Mouse (Mus musculus): ENCODE data around the gene Kat7. TPM values are rescaled to one million over a fixed set of nuclear protein-coding genes. Genes with fewer than 3 reads are reported as not detected.

Gene Kat7
- polyA plus RNA-seq, 1 experiment: 11.7 TPM

DNA sequence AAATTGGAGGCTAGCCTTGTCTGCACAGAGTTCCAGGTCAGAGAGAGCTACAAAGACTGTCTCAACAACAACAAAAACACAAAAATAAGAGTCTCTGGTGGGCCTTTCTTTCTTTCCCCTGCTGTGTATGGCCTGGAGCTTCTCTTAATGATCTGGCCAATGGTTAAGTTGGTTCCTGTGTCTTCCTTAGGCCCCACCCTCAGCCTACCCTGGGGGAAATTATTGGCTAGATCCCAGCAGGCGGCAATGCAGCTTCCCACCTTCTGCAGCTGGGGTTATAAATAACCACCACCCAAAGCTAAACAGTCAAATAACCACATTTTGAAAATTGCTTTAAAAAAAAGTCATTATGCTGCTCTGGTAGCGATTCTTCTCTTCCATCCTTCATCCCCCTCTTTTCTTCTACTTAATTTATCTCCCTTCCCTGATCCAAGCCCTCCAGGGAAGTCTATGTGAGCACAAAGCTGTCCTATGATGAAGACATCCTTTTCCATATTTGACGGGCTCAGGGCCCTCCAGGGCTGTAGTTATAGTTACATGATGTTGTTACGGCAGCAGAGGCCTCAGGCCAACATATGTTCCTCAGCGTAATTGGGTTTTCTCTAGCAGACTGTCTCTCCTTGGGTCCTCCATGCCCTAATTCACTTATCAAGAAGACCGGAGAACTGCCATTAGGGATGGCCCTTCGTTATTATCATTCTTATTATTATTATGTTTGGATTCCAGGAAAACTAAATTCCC, 5.3 kb upstream of the Kat7 start:
- H3K36me3 ChIP-seq (replicated peaks; ENCODE audit: low read length): no peaks in the 10 kb centered on the region
- peaks cover 43% of the 10 kb centered on the region for H3K4me1 ChIP-seq
- H3K4me3 ChIP-seq (replicated peaks): no peak overlapping the region
- TF ChIP-seq FLI1 (IDR thresholded peaks at IDR 0.05; ENCODE audit: low read length) (no peak), GATA1 (IDR thresholded peaks at IDR 0.05; ENCODE audit: borderline replicate concordance, low read length) (no peak)
- H3K9me3 ChIP-seq: no peaks in the 10 kb centered on the region
- H3K27me3 ChIP-seq (replicated peaks): no peaks in the 10 kb centered on the region

DNA sequence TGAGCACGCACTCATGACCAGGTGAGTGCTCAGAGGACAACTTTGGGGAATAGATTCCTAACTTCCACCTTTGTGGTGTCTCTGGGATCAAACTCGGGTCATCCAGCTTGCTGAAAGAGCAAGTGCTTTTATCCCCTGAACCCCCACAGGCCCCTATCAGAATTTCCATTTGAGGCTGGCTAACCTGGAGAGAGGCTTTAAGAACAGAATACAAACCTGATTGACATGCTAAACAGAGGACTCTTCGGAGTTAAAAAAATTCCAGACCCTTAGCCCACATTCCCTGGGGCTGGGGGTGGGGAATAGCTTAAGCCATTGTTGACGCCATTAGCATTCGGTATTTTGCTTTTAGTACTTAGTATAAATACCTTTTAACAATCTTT, 1.4 kb upstream of the Kat7 start:
- Histone ChIP-seq H3K27me3 (replicated peaks) (no peaks in the 10 kb centered on the region), H3K9me3 (no peaks in the 10 kb centered on the region), H3K4me3 (replicated peaks) (peak overlapping the region; percentile 100), H3K36me3 (replicated peaks; ENCODE audit: low read length) (peaks cover 9% of the 10 kb centered on the region), H3K4me1 (peaks cover 39% of the 10 kb centered on the region)
- no peak for TF ChIP-seq GATA1 (IDR thresholded peaks at IDR 0.05; ENCODE audit: borderline replicate concordance, low read length)
- no peak for TF ChIP-seq FLI1 (IDR thresholded peaks at IDR 0.05; ENCODE audit: low read length)

DNA sequence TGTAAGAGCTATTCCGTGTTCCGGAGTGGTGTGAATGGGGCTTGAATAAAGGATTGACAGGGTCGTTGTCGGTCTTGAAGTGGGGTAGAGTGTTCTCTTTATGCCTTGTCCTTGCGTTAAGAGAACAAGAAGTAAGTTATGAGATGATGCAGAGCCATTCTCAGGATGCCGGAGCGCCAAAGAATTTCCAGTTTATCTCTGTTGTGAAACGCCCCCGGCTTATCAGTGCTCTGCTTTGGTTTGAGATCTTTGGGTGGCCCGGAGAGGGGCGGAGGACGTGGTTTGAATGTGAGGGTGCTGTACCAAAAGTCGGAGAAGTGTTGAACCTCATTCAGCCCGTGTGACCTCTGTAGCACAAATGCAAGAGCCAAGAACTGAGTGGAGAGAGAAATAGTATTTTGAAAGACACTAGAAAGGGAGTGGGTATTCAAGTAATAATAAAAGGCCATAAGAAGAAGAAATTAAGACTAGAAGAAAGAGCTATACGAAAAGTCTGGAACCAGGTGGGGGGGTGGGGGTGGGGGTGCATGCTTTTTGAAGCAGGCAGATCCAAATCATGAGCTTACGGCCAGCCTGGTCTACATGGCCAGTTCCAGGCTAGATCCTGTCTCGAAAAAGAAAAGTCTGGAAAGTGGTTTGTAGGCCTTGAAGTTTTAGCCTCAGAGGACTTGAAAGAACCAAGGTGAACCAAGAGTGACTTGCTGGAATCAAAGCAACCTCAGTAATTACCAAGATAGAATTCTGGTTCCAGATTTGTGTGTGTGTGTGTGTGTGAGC, 790 bp upstream of the Kat7 start:
- H3K27me3 ChIP-seq (replicated peaks): no peaks in the 10 kb centered on the region
- peaks cover 15% of the 10 kb centered on the region for H3K36me3 ChIP-seq (replicated peaks; ENCODE audit: low read length)
- peak overlapping the region; percentile 100 for H3K4me3 ChIP-seq (replicated peaks)
- H3K9me3 ChIP-seq: no peaks in the 10 kb centered on the region
- H3K4me1 ChIP-seq: peaks cover 42% of the 10 kb centered on the region
- TF ChIP-seq FLI1 (IDR thresholded peaks at IDR 0.05; ENCODE audit: low read length) (no peak), GATA1 (IDR thresholded peaks at IDR 0.05; ENCODE audit: borderline replicate concordance, low read length) (no peak)

DNA sequence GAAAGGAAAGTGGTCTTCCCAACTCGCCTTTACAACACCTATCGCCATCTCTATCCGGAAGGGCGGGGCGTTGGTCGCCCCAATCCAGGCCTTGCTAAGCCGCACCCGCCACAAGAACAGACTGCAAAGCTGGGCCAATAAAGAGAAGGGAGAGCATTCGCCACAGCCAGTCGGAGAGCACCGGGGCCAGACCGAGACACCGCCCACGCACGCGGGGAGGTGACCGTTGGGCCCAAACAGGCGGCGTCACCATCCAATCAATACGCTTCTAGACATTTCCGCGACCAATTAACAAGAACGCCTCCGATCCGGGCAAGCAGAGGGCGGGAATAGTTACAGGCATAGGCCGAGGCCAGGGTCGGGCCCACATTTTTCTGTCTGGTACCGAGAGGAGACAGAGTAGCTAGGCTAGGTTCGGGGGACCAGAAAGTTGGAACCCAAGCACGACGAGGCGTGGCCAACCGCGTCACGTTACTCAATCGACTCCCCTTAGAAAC, 488 bp downstream of the Kat7 start:
- TF ChIP-seq GATA1 (IDR thresholded peaks at IDR 0.05; ENCODE audit: borderline replicate concordance, low read length) (no peak), FLI1 (IDR thresholded peaks at IDR 0.05; ENCODE audit: low read length) (0 out of 2 replicates have a peak, but pooled peaks have one; percentile 2)
- Histone ChIP-seq H3K4me3 (replicated peaks) (peak overlapping the region; percentile 100), H3K27me3 (replicated peaks) (no peaks in the 10 kb centered on the region), H3K9me3 (no peaks in the 10 kb centered on the region), H3K4me1 (peaks cover 33% of the 10 kb centered on the region), H3K36me3 (replicated peaks; ENCODE audit: low read length) (peaks cover 27% of the 10 kb centered on the region)

DNA sequence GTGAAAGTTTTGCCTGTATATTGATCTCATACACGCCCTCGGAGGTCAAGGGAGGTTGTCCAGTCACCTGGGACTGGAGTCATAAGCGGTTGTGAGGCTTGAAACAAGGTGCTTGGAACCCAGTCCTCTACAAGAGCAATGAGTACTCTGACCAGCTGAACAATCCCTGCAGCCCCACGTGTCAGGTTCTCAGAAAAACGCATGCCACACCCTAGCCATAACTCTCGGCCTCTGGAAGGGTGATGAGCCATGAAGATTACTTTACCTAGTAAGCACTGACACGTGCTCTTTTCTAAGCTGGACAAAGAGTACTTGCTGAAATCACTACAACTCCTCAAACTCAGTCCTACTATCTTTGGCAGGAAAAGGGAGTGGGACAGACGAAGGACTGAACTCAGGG, 2.5 kb downstream of the Kat7 start:
- Histone ChIP-seq H3K9me3 (no peaks in the 10 kb centered on the region), H3K4me1 (peaks cover 35% of the 10 kb centered on the region), H3K27me3 (replicated peaks) (no peaks in the 10 kb centered on the region), H3K4me3 (replicated peaks) (peak overlapping the region; percentile 7), H3K36me3 (replicated peaks; ENCODE audit: low read length) (peaks cover 48% of the 10 kb centered on the region)
- TF ChIP-seq FLI1 (IDR thresholded peaks at IDR 0.05; ENCODE audit: low read length) (no peak), GATA1 (IDR thresholded peaks at IDR 0.05; ENCODE audit: borderline replicate concordance, low read length) (no peak)

DNA sequence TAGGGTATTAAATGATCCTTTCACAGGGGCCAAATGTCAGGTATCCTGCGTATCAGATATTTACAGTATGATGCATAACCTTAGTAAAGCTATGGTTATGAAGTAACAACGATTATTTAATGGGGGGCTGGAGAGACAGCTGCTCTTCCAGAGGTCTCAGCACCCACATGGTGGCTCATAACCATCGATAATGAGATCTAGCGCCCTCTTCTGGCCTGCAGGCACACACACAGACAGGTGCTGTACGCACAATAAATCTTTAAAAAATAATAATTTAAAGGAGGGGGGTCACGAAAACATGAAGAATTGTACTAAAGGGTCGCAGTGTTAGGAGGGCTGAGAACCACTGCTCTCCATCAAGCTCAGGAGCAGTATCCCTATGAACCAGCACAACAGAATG, 4.4 kb downstream of the Kat7 start:
- Histone ChIP-seq H3K36me3 (replicated peaks; ENCODE audit: low read length) (peaks cover 67% of the 10 kb centered on the region), H3K4me3 (replicated peaks) (no peak overlapping the region), H3K9me3 (no peaks in the 10 kb centered on the region), H3K4me1 (peaks cover 44% of the 10 kb centered on the region), H3K27me3 (replicated peaks) (no peaks in the 10 kb centered on the region)
- TF ChIP-seq GATA1 (IDR thresholded peaks at IDR 0.05; ENCODE audit: borderline replicate concordance, low read length) (no peak), FLI1 (IDR thresholded peaks at IDR 0.05; ENCODE audit: low read length) (no peak)

DNA sequence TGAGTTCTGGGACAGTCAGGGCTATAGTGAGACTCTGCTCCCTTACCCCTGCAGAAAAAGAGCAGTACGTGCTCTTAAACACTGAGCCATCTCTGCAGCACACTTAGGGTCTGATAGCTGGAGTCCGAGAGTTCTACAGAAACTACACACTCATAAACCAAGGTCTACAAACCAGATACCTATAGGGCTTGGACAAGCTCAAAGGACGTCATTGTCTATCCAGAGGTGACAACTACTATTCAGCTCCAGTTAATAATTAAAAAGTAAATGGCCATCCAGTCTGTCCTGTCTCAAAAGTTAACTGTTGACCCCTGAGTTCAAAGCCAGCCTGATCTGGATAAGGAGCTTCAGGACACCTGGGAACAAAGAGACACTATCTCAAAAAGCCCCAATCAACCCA, 8.3 kb downstream of the Kat7 start:
- H3K27me3 ChIP-seq (replicated peaks): no peaks in the 10 kb centered on the region
- no peak overlapping the region for H3K4me3 ChIP-seq (replicated peaks)
- peaks cover 63% of the 10 kb centered on the region for H3K4me1 ChIP-seq
- H3K9me3 ChIP-seq: no peaks in the 10 kb centered on the region
- H3K36me3 ChIP-seq (replicated peaks; ENCODE audit: low read length): peaks cover 94% of the 10 kb centered on the region
- TF ChIP-seq GATA1 (IDR thresholded peaks at IDR 0.05; ENCODE audit: borderline replicate concordance, low read length) (no peak), FLI1 (IDR thresholded peaks at IDR 0.05; ENCODE audit: low read length) (no peak)

DNA sequence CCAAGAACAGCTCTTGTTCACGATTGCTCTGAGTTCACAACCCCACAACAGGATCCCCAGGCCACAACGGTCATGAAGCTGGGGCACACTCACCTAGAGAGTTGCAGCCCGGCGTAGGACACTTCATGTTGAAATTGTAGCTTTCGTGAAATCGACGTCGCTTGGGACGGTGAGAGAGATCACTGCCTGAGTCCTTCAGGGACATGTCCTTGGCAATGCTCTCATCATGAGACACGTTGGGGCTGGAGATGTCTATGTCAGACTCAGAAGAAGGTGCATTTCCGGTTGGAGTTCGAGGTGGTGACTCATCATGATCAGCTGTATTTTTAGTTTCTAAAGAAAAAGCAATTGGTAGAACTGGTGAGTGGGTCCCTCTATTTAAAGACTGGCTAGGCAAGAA, 10.2 kb downstream of the Kat7 start:
- H3K9me3 ChIP-seq: no peaks in the 10 kb centered on the region
- H3K36me3 ChIP-seq (replicated peaks; ENCODE audit: low read length): peaks cover 85% of the 10 kb centered on the region
- no peaks in the 10 kb centered on the region for H3K27me3 ChIP-seq (replicated peaks)
- peaks cover 62% of the 10 kb centered on the region for H3K4me1 ChIP-seq
- H3K4me3 ChIP-seq (replicated peaks): peak overlapping the region; percentile 26
- TF ChIP-seq FLI1 (IDR thresholded peaks at IDR 0.05; ENCODE audit: low read length) (no peak), GATA1 (IDR thresholded peaks at IDR 0.05; ENCODE audit: borderline replicate concordance, low read length) (no peak)

DNA sequence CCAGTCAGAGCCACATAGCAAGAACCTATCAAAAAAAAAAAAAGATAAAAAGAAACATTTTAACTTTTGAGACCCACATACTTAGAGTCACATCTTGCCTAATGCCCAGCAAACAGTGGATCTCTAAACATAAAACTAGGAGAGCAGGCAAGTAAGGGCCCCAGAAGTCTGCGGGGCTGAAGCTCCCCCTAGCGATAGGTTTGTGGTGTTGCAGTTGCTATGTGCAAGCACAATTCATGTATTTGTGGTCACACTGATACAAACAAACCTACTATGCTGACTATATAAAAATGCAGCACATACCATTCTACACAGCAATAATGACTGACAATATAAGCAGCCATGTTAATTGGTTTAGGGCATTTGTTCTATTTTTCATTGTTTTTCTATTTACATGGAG, 11.9 kb downstream of the Kat7 start:
- Histone ChIP-seq H3K36me3 (replicated peaks; ENCODE audit: low read length) (peaks cover 85% of the 10 kb centered on the region), H3K27me3 (replicated peaks) (no peaks in the 10 kb centered on the region), H3K9me3 (no peaks in the 10 kb centered on the region), H3K4me1 (peaks cover 75% of the 10 kb centered on the region), H3K4me3 (replicated peaks) (no peak overlapping the region)
- TF ChIP-seq FLI1 (IDR thresholded peaks at IDR 0.05; ENCODE audit: low read length): no peak
- no peak for TF ChIP-seq GATA1 (IDR thresholded peaks at IDR 0.05; ENCODE audit: borderline replicate concordance, low read length)

DNA sequence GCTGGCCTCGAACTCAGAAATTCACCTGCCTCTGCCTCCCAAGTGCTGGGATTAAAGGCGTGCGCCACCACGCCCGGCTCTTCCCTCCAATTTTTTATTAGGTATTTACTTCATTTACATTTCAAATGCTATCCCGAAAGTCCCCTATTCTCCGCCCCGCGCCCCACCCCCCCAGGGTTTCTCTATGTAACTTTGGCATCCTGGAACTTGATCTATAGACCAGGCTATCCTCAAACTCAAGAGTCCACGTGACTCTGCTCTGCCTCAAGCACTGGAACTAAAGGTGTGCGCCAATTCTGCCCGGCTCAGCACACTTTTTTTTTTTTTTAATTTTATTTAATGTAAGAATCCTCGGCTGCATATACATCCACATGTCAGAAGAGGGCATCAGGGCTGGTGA, 14.3 kb downstream of the Kat7 start:
- no peak for TF ChIP-seq GATA1 (IDR thresholded peaks at IDR 0.05; ENCODE audit: borderline replicate concordance, low read length)
- TF ChIP-seq FLI1 (IDR thresholded peaks at IDR 0.05; ENCODE audit: low read length): no peak
- no peaks in the 10 kb centered on the region for H3K9me3 ChIP-seq
- H3K27me3 ChIP-seq (replicated peaks): no peaks in the 10 kb centered on the region
- no peak overlapping the region for H3K4me3 ChIP-seq (replicated peaks)
- peaks cover 77% of the 10 kb centered on the region for H3K4me1 ChIP-seq
- H3K36me3 ChIP-seq (replicated peaks; ENCODE audit: low read length): peaks cover 85% of the 10 kb centered on the region

All from megakaryocyte, embryonic 14.5 days (primary cell).